Mouse (Mus musculus) brain, embryonic 18.5 days (tissue): ENCODE measurements around the gene Tmem125.
"Not testable (repeated sequence)": the region's sequence is repeated elsewhere in the genome, so short reads cannot be mapped to it uniquely, and the experiment has no call there.

Source experiments
- DNase-seq: peaks from one replicate; pipeline ENCODE4 v3.0.0-alpha.2; 2012; ENCODE audit warnings: low read depth, low spot score

Gene Tmem125

DNA sequence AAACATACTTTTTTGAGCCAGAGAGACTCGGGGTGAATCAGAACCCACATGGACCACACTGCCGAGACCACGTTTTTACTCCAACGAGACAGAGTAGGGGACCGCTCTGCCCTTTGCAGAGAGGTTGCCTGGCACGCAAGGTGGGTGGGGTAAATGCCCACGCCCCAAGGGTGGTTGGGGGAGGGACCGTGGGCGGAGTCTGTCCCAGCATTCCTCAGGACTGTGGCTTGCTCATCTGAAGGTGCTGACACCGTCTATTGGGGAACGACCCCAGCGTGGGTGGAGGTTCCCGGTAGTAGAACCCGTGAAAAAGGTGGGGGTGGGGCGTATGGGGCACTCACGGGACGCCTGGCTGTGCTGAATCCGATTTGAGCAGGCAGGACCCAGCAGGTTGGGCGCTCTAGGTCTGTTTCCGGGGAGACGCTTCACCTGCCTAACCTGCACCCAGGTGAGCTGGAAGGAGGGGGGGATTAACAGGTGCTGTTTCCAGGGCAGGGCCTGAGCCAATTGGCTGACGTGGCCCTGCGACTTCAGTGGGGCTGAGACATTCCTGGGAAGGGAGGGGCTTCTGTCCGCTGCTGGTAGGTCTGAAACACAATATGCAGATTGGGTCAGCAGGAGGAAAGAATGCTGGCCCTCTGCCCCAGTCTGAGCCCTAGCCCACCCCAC is at the start of gene Tmem125:
TSS of gene Tmem125 (minus strand) at position 453 of the 669 bp plus-strand sequence.
- DNase-seq = no peak

DNA sequence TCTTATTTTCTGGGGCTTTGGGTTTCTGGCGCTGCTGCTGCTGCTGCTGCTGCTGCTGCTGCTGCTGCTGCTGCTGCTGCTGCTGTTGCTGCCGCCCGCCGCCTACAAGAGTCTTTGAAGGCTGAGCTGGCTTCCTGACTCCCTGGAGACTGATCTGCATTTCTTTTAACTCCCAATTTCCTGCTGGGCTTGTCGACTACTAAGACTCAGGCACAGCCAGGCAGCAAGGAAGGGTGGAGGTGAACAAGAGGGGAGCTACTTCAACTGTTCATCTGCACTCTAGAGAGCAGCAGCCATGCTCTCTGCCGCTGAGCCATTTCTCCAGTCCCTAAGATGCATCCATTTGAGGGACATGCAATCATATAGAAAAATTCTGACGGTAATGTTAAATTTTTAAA is 45.9 kb upstream of the Tmem125 start:
- no peak for DNase-seq

DNA sequence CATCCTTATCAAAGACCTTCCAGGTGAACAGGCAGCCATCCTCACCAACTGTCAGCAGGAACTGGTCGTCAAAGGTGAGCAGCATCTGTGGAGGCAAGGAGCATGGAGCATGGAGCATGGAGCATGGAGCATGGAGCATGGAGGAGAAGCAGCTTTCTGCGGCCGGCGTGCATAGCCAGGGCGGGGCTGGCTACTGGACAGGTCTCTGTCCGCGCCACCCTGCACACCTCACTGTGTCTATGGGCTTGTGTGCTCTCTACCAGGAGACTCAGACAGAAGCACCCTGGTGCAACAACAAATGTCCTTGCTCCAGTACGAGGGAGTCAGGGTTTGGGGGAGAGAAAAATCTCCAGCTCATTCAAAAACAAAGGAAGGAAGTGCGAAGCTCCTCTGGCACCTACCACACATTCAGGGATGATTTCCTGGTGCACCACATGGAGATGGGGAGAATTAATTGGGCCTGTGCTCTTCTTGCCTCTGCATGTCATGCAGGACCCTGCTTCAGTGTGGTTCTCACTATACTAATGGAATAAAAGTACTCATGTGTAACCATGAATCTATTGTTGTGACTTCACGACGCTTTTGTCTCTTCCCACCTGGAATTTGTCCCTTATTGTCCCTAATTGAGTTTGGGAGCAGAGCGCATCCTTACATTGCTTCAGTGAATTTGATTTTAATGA is 45.3 kb upstream of the Tmem125 start:
- DNase-seq = no peak

DNA sequence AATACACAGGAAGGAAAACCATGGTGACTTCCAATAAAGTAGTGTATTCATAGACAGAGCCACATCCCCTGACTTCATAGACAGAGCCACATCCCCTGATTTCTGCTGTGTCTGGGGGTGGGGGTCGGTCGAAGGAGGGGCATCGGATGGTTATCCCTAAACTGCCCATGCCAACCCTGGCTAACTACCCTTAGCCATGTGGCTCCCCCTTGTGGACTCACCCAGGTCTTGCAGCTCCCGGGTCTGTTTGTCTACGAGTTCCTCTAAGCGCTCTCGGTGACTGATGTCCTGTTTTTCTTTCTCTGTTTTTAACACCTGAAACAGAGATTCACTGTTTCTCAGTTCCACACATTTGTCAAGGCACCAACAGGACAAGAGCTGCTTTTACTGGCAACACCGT is 38.8 kb upstream of the Tmem125 start:
- no peak for DNase-seq

DNA sequence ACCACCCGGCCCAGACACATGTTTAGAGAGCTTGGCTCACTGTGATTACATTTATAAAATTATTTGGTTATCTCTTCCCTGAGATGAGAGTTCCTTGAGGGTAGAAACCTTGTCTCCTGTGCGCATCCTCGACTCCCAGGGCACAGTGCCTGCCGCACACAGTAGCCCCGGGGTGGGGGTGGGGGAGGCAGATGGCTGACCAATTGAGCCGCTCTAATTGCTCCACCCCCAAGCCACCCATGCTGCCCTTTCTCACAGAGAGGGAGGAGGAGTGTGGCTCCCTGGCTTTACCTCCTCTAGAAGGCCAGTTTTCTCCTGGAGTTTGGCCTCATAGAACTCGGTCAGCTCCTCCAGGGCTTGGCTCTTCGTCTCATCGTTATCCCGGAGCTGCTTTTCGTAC is 37.7 kb upstream of the Tmem125 start:
- DNase-seq = no peak

DNA sequence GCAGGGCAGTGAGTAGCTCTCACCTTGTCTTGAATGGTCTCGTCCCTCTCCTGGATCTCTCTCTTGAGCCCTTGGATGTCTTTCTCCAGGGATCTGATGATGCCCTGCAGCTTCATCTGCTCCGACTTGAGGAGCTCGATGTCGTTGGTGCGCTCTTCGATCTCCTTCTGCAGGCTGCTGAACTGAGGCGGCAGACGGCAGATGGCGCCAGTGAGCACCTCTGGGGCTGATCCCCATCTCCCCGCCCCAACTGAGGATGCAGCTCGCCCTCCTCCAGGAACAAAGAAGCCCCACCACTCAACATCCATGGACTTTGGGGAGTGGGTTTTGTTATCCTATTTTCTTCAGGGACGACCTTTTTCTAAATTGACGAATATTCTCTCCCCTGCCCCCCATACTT is 35.5 kb upstream of the Tmem125 start:
- no peak for DNase-seq

DNA sequence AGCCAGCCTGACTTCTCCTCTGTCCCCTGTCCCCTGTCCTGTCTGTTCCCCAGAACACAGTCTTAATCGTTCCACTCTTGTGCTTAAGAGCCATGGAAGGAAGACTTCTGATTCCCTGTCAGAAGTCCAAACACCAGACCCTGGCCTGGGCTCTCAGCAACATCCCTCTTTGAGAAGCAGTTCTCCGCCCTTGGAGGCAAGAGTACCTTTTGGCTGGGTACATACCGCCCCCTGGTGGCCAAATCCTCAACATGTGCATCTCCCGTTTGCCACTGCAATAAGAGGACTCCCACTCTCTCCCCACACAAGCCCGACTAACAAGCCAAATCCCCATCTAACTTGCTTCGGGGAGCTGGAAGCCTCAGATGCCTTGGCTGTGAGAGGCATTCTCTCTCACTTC is 32.3 kb upstream of the Tmem125 start:
- peak; percentile 50 for DNase-seq

DNA sequence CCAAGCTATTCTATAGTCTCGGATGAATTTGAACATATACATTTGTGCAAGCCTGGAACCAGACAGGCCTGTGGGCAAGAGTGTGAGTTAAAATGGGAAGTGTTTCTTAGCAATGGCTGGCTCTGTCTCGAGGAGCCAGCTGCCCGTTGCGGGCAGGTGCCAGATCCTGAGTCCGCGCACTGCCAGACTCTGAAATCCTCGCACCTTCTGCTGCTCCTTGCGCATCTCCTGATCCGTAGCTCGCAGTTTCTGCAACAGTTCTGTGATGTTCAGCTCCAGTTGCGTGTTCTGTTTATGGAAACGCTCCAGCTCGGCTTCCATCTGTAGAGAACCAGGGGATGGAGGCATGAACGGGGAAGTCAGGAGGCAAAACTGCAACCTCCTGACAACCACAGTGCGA is 27.6 kb upstream of the Tmem125 start:
- DNase-seq = no peak

DNA sequence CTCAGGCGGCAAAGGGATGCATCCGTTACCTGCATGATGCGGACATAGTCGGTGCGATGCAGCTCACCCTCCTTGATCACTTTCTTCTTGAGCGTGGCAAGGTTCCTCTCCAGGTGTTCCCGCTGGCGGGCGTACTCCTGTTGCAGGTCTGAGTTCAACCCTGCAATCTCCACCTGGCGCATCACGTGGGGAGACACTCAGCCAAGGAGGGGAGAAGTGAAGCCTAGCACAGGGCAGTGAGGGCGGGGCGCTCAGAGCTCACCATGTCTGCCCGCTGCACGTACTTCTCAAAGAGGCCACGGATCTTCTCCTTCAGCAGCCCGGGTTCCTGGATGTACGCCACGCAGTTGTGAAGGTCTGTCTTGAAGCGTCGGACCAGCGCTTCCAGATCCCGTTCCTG is 25.5 kb upstream of the Tmem125 start:
- DNase-seq = no peak

DNA sequence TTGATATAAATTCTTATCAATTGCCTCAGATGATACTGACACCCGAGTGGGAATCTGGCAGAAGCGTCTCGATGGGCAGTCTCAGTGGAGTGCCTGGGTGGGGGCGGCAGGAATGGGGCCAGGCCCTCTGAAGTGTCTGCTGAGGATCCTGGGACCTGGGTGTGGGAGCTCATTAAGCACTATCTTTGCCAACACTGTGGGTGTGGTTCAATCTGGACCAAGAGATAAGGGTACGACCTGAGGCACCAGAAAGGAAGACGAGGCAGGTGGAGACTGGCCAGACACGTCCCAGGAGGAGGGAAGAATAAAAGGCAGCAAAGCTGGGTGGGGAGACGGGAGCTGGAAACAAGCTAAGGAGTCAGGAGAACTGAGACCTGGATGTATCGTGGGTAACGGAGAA is 24.9 kb upstream of the Tmem125 start:
- no peak for DNase-seq

DNA sequence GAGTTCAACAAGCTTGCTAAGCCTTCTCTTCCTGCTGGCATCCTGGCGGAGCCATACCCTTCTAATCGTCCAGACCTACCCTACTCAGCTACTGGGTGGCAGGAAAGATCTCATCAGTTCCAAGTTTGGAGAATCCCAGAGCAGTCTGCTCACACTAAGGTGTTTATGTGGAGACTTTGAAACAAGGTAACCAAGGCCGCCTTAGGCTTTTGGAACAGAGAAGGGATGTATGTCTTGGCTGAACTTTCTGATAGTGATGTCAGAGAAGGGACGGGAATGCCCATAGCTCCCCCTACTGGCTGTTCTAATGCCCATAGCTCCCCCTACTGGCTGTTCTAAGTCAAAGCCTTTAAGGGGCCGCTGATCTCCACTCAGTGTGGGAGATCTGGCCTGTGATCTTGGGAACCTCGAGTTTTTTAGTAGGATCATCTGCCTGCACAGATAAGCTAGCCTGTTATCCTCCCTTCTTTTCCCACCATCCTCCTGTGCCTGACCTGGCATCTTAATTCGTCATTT is 22.4 kb upstream of the Tmem125 start:
- DNase-seq = no peak

DNA sequence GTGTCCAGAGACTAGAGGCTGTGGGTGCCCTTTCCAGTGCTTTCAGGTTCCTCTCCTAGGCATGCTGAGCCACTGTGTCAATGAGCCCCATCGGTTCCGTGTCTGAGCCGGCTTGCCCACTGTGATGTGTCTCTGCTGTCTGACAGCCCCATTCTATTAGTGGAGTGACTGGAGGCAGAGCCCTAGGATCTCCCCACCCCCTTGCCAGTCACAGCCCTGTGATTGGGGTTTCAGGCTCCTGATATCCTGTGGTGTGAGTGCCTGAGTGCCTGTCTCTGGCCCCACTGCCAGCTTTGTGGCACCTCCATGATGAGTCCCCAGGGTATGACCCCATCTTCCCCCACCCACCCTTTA is 21.1 kb upstream of the Tmem125 start:
- DNase-seq = no peak

DNA sequence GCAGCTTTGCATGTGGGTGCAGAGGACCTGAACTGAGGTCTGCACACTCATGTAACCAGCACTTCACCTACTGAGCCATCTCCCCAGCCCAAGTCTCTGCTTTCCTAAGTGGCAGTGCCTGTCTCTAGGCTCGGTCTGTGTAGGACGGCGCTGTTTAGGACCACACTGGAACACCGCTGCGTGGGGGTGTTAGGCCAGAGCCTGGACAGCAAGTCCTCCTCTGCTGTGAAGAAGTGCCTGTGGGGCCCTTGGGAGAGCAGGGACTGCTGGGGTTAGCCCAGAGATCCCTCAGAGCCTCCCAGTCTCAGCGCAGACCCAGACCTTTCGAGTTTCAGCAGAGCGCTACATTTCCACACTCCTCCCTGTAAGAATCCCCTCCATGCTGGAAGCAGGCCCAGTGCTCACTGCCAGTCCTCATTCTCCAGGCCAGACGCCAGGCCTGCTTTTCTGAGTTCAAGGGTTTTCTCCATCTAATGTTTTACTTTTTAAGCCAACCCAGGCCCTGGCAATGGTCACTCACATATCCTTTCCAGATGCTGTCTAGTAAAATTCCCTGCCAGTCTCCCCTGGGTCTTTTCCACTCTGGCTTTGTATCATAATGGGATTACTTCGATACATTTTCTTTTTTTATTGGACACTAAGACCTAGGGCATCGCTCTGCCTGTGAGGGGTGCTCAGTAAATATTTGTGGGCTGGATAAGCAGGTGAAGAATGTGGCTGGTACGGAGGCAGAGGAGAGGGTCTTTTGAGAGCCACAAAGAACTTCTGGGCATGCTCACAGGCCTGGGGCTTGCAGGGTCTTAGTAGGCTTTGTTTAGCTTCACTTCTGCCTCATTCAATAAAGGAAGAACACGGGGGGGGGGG is 20.4 kb upstream of the Tmem125 start:
- DNase-seq = no peak

DNA sequence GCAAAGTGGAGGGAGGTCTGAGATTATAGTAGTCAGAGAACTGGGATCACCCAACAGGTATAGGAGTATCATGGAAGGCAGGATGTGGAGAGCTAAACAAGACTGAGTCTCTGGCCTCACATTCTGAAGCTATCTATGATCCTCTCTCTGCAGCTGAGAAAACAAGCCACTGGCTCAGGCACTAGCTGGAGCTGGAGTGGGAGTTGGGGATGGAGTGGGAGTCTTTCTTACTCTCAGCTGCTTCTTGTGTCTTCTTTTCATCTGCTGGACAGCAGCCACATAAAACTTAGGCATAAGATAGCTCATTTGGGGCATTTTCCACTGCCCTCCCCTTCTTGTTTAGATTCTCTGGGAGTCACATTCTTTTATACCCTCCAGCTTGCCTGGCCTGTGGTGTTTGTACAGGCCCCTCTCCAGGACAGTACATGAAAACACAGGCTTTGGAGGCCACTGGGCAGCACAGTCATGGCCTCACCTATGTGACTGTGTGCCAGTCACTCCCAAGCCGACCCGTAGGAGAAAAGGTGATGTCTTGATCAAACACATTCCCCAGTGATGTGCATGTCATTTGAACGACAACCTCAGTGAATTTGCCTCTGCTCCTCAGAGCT is 9.3 kb upstream of the Tmem125 start:
- no peak for DNase-seq

DNA sequence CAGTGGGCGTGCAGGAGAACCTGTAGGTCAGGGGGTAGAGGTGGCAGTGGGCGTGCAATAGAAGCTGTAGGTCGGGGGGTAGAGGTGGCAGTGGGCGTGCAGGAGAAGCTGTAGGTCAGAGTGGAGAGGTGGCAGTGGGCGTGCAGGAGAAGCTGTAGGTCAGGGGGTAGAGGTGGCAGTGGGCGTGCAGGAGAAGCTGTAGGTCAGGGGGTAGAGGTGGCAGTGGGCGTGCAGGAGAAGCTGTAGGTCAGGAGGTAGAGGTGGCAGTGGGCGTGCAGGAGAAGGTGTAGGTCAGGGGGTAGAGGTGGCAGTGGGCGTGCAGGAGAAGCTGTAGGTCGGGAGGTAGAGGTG is 4.3 kb upstream of the Tmem125 start:
- DNase-seq = peak; percentile 42

DNA sequence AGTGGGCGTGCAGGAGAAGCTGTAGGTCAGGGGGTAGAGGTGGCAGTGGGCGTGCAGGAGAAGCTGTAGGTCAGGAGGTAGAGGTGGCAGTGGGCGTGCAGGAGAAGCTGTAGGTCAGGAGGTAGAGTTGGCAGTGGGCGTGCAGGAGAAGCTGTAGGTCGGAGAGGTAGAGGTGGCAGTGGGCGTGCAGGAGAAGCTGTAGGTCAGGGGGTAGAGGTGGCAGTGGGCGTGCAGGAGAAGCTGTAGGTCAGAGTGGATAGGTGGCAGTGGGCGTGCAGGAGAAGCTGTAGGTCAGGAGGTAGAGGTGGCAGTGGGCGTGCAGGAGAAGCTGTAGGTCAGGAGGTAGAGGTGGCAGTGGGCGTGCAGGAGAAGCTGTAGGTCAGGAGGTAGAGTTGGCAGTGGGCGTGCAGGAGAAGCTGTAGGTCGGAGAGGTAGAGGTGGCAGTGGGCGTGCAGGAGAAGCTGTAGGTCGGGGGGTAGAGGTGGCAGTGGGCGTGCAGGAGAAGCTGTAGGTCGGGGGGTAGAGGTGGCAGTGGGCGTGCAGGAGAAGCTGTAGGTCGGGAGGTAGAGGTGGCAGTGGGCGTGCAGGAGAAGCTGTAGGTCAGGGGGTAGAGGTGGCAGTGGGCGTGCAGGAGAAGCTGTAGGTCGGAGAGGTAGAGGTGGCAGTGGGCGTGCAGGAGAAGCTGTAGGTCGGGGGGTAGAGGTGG is 3.7 kb upstream of the Tmem125 start:
- DNase-seq = not testable (repeated sequence)

DNA sequence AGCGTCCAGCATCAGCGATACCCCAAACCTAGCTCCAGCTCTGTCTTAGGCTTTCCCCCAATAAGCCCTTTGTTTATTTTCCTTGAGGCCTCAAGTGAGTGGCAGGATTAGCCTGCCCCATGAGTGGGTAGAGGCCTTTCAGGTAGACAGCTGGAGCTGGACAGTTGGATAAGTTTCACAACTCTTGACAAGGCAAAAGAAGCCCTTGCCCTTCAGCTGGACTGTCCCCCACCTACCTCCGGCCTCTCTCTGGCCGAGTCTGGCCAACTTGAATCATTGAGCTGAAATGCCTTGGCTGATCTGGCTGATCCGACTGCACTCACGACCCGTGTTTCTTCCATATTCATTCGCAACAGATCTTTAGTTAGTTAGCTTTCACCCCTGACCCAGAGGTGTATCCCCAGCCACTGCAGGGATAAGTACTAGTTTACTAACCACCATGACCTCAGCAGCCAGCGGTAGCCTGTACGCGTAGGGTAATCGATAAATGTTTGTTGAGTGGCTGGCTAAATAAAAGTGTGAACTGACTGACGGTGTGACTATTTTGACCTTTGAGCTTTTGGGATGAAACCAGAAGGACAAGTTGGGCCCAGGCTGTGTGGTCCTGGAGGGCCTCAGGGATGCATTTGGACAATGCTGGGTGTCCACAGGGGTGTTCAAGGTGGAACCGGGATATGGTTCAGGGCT is 740 bp upstream of the Tmem125 start:
- no peak for DNase-seq

DNA sequence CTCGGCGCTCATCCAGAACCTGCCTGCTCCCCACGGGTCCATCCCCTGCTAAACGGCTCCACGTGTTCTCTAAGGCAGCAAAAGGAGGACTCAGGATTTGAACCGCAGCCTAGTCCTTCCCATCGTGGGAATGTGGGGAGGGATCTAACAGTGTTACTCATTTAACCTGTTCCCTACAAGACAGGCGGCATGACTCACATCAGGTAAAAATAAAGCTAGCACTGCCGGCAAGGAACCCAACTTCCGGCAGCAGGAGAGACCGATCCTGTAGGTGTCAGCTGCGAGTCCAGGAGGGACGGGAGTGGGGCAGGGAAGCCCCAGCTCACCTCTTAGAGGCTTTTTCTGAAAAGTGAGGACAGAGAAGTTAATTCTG is 700 bp downstream of the Tmem125 start:
- DNase-seq = no peak

DNA sequence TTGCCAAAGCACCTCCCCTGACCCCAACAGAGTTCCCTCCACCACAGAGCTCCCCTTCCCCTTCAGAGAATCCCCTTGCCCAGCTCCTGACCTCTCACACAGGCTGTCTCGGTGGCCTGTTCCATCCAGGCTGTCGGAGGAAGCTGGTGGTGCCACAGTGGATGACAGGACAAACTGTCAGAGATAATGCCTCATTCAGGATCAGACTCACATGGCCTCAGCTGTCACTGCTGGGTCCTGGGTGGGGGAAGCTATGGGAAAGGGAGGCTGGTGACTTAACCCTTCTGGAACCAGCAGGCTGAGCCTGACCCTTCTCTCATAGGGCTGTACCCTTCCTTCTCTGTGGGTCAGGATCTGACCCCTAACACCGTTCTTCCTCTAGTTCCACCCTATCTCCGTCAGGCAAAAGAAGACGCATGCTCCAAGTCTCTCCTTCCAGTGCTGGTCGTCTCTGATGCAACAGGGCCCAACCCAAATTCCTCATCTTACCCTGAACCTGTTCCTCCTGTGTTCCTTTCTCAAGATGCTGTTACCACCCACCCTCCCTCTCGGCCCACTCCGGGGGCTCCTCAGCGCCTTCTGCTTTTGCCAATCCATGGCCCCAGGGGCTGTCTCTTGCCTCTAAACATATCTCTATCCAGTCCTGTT is 1.2 kb downstream of the Tmem125 start:
- no peak for DNase-seq

DNA sequence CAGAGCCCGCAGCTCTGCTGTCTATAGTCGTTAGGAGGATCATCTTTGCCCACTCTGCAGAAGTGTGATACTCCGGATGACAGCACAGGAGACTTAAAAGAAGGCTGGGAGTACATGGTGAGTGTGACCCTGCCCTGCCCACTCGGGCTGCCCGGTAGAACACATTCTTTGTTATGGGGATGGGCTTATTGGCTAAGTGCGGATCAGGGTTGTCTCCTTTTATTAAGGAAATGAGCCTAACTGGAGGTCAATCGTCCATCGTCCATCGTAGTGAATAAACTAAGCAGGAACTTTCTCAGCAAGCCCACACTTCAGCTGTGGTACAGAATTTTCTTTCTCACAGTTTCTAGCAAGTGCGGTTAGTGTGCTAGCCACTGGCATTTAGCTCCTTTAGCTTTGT is 3.9 kb downstream of the Tmem125 start:
- no peak for DNase-seq

DNA sequence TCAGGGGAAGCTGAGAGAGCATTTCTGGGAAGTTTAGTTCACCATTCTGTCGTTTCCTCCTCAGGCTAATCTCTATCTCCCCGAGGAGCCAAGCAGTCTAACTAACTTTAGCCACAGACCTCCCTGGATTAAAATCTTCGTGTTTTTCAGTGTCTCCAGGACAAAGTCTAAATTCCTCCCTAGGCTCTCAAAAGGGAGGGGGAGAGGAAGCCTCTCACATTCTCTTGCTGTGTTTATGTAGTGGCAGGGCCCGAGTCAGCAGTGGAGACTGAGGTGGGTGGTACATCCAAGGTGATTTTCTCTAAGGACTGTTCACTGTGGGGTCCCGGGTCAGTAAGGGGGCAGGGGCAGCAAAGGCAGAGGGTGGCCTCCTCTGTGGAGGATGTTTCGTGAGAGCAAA is 6.0 kb downstream of the Tmem125 start:
- no peak for DNase-seq
